Mouse (Mus musculus) cerebellum, postnatal 36 days (tissue): ENCODE measurements around the gene Car7.
"Not testable (repeated sequence)": the region's sequence is repeated elsewhere in the genome, so short reads cannot be mapped to it uniquely, and the experiment has no call there.

Experiments used
- DNase-seq, 2 experiments: peaks; one replicate each; pipeline ENCODE4 v3.0.0; 2021 to 2022; ENCODE audit warnings: mixed read lengths in 2 of 2

Car7 gene

DNA sequence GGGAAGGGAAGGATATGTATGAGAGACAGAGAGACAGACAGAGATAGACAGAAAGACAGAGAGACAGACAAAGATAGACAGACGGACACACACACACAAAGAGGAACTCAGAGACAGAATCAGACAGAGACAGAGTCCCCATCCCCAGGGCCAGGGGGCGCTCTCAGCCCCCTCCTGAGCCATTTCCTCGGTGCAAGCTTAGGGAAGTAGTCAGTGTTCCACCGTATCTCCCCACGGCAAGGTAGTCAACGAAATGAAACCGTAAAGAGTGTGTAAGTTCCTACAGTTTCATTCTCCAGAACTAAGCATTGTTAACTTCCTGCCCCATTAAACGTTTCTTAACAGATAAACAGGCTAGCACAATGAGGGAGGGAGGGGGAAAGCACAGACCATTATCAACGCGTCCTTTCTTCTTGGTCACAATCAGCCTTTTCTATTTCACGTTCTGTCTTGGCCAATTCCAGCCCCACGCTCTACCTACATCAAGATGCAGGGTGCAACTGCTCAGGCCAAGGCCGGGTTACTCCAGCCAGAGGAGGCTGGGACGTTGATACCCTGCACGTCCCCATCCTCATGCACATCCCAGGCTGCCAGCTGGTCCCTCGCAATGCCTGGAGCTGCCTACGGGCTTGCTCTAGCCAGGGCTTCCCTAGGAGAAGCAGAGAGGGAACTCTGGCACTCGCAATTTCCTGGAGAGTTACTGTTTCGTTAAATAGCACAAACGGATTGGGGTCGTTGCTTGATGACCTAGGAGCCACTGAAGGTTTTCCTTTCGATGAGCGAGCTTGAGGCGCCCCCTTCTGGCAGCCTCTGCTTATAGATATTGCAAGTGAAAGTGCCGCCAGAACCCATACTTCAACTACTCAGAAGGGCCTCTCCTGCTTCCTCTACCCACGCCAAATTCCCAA is 36.2 kb downstream of the Car7 start:
- peak; percentile 89 to 91 for DNase-seq

GRCm38 (mm10) chr8:104576820-104577219 is 42.3 kb downstream of the Car7 start:
- DNase-seq: no peak

DNA sequence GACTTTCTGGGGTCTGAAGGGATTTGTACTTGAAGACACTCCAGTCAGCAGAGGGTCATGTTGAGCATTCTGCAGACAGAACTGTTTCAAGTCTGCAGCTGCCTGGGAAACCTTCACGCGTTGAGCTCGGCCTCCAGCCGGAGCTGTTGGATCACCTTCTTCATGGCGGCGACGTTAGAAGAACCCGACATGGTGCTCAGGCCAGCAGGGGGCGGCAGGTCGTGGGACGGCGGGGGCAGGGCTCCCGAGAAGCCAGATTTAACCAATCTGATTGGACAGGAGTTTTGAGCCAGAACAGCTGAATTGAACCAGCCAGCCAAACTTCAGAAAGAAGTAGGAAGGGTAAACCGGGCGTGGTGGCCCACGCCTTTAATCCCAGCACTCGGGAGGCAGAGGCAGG is 43.1 kb downstream of the Car7 start:
- not testable (repeated sequence) for DNase-seq

GRCm38 (mm10) chr8:104584522-104584921 is 50.0 kb downstream of the Car7 start:
- DNase-seq: no peak

DNA sequence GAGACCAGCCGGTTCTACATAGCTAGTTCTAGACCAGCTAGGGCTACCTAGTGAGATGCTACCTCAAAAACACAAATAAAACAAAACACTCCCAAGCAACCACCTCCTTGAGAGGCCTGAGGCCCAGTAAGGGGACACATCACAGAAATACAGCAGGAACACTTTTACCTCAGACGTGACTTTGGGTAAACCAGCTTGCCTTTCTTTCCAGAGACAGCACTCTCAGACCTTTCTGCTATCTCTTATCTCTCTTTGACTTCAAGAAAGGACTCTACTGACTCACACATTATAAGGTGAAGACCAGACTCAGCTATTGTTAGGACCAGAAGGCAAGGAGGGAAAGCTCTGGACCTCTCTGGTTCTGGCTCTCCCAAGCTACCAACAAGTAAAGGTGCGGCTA is 55.8 kb downstream of the Car7 start:
- no peak for DNase-seq

DNA sequence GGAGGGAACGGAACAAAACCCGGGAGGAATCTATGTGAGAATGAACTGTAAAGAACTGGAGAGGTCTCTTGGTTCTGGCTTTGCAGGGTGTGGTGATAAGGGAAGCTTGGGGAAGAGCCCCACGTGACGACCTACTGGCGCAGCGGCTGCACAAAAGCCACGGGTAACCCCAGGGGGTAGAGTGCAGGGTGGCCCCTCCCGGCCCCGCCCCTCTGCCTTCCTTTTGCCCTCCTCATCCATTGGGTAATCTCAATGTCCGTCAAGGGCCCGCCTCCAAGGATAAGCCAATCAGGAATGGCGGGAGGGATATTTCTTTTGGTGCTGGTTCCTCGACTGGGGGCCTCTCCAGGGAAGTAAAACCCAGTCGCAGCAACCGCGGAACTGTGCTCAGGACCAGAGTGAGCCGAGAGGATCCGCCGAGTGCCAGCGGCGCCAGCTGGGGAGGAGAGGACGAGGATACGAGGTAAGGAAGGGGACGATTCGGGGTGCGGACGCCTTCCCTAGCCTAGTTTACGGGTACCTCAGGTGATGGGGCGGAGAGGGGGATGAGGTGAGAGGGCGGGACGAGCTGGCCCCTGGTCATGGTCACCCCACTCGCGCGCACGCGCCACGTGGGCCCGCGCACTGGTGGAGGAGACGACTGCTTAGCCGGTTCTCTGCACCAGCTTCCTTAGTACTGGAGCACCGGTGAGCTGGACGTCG is 56.8 kb downstream of the Car7 start, which contains the start of gene Pdp2:
Gene Pdp2 (plus strand): TSS at position 319 of the 702 bp plus-strand sequence.
- DNase-seq: peak; percentile 90 to 93

DNA sequence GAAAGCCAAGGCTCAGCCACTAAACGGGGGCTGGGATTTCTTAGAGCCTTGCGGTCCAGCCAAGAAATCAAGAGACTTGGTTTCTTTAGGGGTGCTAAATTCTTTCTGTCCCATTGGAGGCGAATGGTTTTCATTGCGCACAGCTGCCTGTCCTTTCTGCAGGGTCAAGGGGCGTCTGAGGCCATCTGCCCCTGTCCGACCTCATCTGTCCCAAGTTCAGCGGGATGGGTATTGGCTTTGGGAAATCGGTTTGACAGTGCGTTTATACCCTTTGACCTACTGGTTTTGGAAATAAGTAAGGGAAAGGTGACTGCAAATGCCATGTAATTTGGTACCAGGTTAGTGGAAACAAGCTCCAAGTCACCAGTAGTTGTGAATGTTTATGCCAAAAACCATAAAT is 57.4 kb downstream of the Car7 start:
- no peak for DNase-seq

- no peak for DNase-seq
Observed at GRCm38 (mm10) chr8:104592566-104592965, 58.1 kb downstream of the Car7 start.

DNA sequence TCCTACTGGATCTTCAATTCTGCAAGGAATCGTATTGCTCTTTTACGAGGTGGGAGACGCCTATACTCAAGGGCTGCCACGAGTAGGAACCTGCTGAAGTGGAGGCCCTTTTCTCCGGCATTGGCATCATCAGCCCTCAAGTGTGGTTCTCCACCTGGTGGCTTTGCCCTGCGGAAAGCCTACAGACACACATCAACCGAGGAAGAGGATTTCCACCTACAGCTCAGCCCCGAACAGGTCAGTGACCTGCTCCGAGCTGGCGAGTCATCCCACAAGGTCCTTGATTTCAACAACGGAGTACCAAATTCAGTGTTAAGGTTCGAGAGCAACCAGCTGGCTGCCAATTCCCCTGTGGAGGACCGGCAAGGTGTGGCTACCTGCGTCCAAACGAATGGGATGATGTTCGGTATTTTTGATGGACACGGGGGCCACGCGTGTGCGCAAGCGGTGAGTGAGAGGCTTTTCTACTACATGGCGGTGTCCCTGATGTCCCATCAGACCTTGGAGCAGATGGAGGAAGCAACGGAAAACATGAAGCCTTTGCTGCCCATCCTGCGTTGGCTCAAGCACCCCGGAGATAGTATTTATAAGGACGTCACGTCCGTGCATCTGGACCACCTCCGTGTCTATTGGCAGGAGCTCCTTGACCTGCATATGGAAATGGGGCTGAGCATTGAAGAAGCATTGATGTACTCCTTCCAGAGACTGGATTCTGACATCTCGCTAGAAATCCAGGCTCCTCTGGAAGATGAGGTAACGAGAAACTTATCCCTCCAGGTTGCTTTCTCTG is 59.2 kb downstream of the Car7 start:
- DNase-seq: no peak

DNA sequence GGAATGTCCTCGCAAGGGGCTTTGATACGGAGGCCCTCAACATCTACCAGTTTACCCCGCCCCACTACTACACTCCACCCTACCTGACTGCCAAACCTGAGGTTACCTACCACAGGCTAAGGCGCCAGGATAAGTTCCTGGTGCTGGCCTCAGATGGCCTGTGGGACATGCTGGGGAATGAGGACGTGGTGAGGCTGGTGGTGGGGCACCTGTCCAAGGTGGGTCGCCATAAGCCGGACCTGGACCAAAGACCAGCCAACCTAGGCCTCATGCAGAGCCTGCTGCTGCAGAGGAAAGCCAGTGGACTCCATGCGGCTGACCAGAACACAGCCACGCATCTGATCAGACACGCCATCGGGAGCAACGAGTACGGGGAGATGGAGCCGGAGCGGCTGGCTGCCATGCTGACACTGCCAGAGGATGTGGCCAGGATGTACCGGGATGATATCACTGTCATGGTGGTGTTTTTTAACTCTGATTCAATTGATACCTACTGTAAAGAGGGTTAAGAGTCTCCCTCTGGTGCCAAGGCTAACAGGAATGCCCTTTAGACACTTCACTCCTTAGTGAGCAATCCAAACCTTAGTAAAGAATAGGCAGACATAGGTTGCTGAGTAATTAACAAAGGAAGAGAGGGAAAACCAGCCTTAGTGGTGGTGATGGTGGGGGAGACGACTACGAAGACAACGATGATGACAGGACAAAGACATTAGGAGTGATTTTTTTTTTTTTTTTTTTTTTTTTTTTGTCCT is 60.3 kb downstream of the Car7 start:
- no peak for DNase-seq

DNA sequence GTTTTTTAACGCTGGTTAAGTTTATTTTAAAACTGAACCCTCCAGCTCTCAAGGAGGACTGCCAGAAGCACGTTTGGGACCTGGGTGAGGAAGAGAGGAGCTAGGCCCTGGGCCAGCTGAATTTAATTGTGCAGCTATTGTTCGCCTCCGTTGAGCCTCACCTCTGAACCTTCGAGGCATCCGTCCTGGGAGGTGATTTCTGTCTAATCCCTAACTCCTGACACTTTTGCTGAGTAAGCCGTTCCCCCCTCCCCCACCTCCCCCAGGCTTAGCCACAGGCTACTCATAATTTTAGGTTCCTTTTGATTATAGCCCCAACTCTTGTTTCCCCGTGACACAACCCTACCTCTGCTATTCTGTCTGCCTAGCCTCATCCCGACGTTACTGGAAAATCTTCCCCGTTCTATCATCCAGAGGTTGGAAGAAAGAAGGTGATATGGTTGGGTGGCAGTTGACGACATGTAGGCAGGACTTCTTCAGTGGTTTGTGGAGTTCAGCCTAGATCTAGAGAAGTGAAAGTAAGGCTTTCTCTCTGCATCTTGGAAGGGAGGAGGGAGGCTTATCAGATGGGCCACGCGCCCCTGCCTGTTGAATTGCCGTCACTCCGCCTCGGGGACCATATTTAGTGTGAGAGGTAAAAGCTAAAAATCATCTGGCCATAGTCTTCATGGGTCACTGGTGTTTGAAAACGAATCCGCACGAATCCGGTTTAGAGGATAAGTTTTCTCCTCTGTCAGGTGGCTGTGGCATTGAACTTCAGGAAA is 61.5 kb downstream of the Car7 start:
- no peak for DNase-seq

GRCm38 (mm10) chr8:104597656-104598055 is 63.2 kb downstream of the Car7 start:
- DNase-seq: no peak

DNA sequence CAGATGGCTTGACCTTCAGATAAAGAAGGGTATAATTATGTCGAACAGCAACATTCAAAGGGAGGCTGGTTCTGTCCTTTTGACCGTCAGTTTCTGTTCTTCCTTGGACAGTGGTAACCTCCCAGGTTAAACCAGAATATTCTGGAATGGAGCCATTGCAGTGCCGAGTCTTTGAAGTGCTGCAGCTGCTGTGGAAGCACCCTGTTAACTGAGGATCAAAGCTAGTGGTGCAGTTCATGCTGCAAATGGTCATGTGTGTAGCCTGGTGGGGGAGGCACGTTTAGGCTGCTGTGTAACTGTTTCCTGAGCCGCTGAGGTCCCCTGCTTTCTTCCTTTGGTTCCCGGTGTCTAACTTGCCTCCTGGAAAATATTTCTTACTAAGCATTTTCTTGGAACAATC is 64.0 kb downstream of the Car7 start:
- DNase-seq: no peak
